ENCODE assay signal across 14 mouse cellular contexts in genomic region chr11:53483159-53483891, GRCm38 (mm10). TPM values are rescaled to one million over a fixed set of nuclear protein-coding genes. Genes with fewer than 3 reads are reported as not detected.
DNase-seq lines count a peak whose midpoint lies in the region; ATAC-seq and TF ChIP-seq lines count a peak whose summit lies in the region.
"Had no signal": no experiment of that assay in that cellular context is flagged by ENCODE, and none has a peak within 500 bp of the region (broad histone marks: within the 10 kb centered on the region; RNA-seq: fewer than 3 reads in every experiment).

No protein-coding gene starts in this region.

- no peak overlapping the region for H3K4me2 ChIP-seq in heart, embryonic 11.5 days
- H3K4me2 ChIP-seq in liver, postnatal 0 days (ENCODE audit: low read depth, low read length) = peak overlapping the region; percentile 55
- H3K4me2 ChIP-seq: limb, embryonic 15.5 days had no signal

- H3K4me1 ChIP-seq in heart, embryonic 11.5 days (ENCODE audit: control insufficient read depth, insufficient read depth, low read length) = peaks cover 22% of the 10 kb centered on the region
- peaks cover 76% of the 10 kb centered on the region for H3K4me1 ChIP-seq in G1E (ENCODE audit: insufficient read depth, low read depth, low read length)
- H3K4me1 ChIP-seq in liver, postnatal 0 days (ENCODE audit: insufficient read depth) = peaks cover 27% of the 10 kb centered on the region

- no peak for TF ChIP-seq CTCF in G1E (IDR thresholded peaks at IDR 0.05; ENCODE audit: low read depth, low read length)
- no peak for TF ChIP-seq CTCF in liver, postnatal 0 days (IDR thresholded peaks at IDR 0.05; ENCODE audit: low read depth)

- no peak for DNase-seq in heart, postnatal 4 days
- peak; percentile 37 for DNase-seq in G1E (ENCODE audit: low spot score)
- peak; percentile 69 to 70 for DNase-seq in cerebellum, postnatal 25 days
- peak; percentile 44 for DNase-seq in liver, postnatal 0 days
- DNase-seq in layer of hippocampus, adult 9-10 months (ENCODE audit: low spot score) = no peak
- no peak for DNase-seq in kidney, postnatal 10 days
- DNase-seq in right cerebral cortex, postnatal 4 days = no peak

- whole genome bisulfite sequencing in heart, embryonic 11.5 days (ENCODE audit: insufficient replicate concordance) = 52% methylated on average over 9 of the region's 9 CpGs
- WGBS in liver, postnatal 0 days (ENCODE audit: insufficient replicate concordance) = 42% methylated on average over 9 of the region's 9 CpGs

- H3K27ac ChIP-seq in heart, embryonic 11.5 days (ENCODE audit: low read depth, low read length) = 0 out of 2 replicates have a peak overlapping the region, but pooled peaks have one; percentile 1
- peak overlapping the region; percentile 96 for H3K27ac ChIP-seq in liver, postnatal 0 days (ENCODE audit: low read depth)
- H3K27ac ChIP-seq: limb, embryonic 15.5 days had no signal

- H3K9ac ChIP-seq in heart, embryonic 11.5 days (ENCODE audit: low read depth, low read length) = no peak overlapping the region
- peak overlapping the region; percentile 22; the same call in 1 of the 2 replicates for H3K9ac ChIP-seq in liver, postnatal 0 days (replicated peaks)
- H3K9ac ChIP-seq: limb, embryonic 15.5 days had no signal

- H3K9me3 ChIP-seq in heart, embryonic 11.5 days (replicated peaks; ENCODE audit: control insufficient read depth, low read length) = no peaks in the 10 kb centered on the region
- peaks cover 12% of the 10 kb centered on the region for H3K9me3 ChIP-seq in G1E (replicated peaks)
- no peaks in the 10 kb centered on the region for H3K9me3 ChIP-seq in liver, postnatal 0 days (ENCODE audit: low read length)
- H3K9me3 ChIP-seq: limb, embryonic 15.5 days had no signal

- H3K27me3 ChIP-seq in heart, embryonic 11.5 days (ENCODE audit: control insufficient read depth, insufficient read depth, low read length) = peaks cover 38% of the 10 kb centered on the region
- peaks cover 14% of the 10 kb centered on the region for H3K27me3 ChIP-seq in G1E (ENCODE audit: insufficient read depth, low read length)
- peaks cover 37% of the 10 kb centered on the region for H3K27me3 ChIP-seq in liver, postnatal 0 days (ENCODE audit: insufficient read depth, low read length)
- H3K27me3 ChIP-seq: CH12.LX had no signal

- H3K4me3 ChIP-seq in heart, embryonic 11.5 days (ENCODE audit: low read depth, low read length) = no peak overlapping the region
- peak overlapping the region; percentile 27; the same call in 1 of the 2 replicates for H3K4me3 ChIP-seq in G1E (ENCODE audit: low read depth, low read length)
- H3K4me3 ChIP-seq in liver, postnatal 0 days (ENCODE audit: low read depth, low read length) = peak overlapping the region; percentile 23; the same call in 1 of the 2 replicates
- H3K4me3 ChIP-seq: limb, embryonic 15.5 days had no signal

- no peaks in the 10 kb centered on the region for H3K36me3 ChIP-seq in heart, embryonic 11.5 days (ENCODE audit: control insufficient read depth, insufficient read depth, low read length)
- peaks cover 6% of the 10 kb centered on the region for H3K36me3 ChIP-seq in G1E (replicated peaks)
- no peaks in the 10 kb centered on the region for H3K36me3 ChIP-seq in liver, postnatal 0 days (replicated peaks; ENCODE audit: insufficient read depth, low read length)
- H3K36me3 ChIP-seq: limb, embryonic 15.5 days had no signal

- no peak for ATAC-seq in heart, embryonic 11.5 days (replicated peaks; ENCODE audit: insufficient number of reproducible peaks, low FRiP score, low TSS enrichment)
- ATAC-seq in G1E (ENCODE audit: extremely low read depth, insufficient number of reproducible peaks, low FRiP score, poor library complexity, severe bottlenecking) = peak; percentile 32; the same call in 1 of the 2 replicates
- peak; percentile 71 for ATAC-seq in liver, postnatal 0 days

- TF ChIP-seq EP300 in liver, postnatal 0 days (IDR thresholded peaks at IDR 0.05; ENCODE audit: low read depth) = peak; percentile 44

RNA-seq across cellular contexts. Expression of gene Sowaha, which starts 3.3 kb away (rescaled TPM):
- polyA plus RNA-seq in heart, embryonic 11.5 days (2014; fragmentation: Nextera tagmentation; extraction: Ambion mirVana) = 0.41 and 0.73 TPM in 2 replicates
- under 1 TPM; 0.07 to 0.27 TPM for total RNA-seq in heart, postnatal 4 days (2021)
- 6.8 TPM in 2 replicates for total RNA-seq in G1E (2014; fragmentation: Nextera tagmentation)
- 2.1 and 3.0 TPM in 2 replicates for total RNA-seq in G1E (2017)
- polyA plus RNA-seq in G1E (2012) = 4.9 and 6.1 TPM in 2 replicates
- 7.4 and 7.9 TPM in 2 replicates for polyA plus RNA-seq in liver, postnatal 0 days (2015; fragmentation: Nextera tagmentation; extraction: Ambion mirVana)
- total RNA-seq: CH12.LX had no signal

RNA-seq across cellular contexts. Expression of gene Gm9945, which starts 3.4 kb away (rescaled TPM):
- 0.29 TPM in 1 of 2 replicates, not detected in the other for polyA plus RNA-seq in heart, embryonic 11.5 days (2014; fragmentation: Nextera tagmentation; extraction: Ambion mirVana)
- not detected for total RNA-seq in heart, postnatal 4 days (2021)
- total RNA-seq in G1E (2014; fragmentation: Nextera tagmentation) (not detected in 2 replicates), G1E (2017) (0.29 and 0.76 TPM in 2 replicates)
- polyA plus RNA-seq in G1E (2012) = 0.27 TPM in 1 of 2 replicates, not detected in the other
- 0.15 and 0.31 TPM in 2 replicates for polyA plus RNA-seq in liver, postnatal 0 days (2015; fragmentation: Nextera tagmentation; extraction: Ambion mirVana)
- total RNA-seq: CH12.LX had no signal
- polyA plus RNA-seq: embryonic facial prominence, embryonic 14.5 days; heart, postnatal 0 days; kidney, embryonic 16.5 days; limb, embryonic 15.5 days; neural tube, embryonic 11.5 days had no signal

RNA-seq across cellular contexts. Expression of gene Gm9837, which starts 13.0 kb away (rescaled TPM):
- polyA plus RNA-seq in heart, embryonic 11.5 days (2014; fragmentation: Nextera tagmentation; extraction: Ambion mirVana) = not detected in 2 replicates
- not detected for total RNA-seq in heart, postnatal 4 days (2021)
- total RNA-seq in G1E (2014; fragmentation: Nextera tagmentation) (not detected in 2 replicates), G1E (2017) (0.16 TPM in 1 of 2 replicates, not detected in the other)
- polyA plus RNA-seq in G1E (2012) = not detected in 2 replicates
- not detected in 2 replicates for polyA plus RNA-seq in liver, postnatal 0 days (2015; fragmentation: Nextera tagmentation; extraction: Ambion mirVana)
- total RNA-seq: CH12.LX had no signal
- polyA plus RNA-seq: embryonic facial prominence, embryonic 14.5 days; heart, postnatal 0 days; kidney, embryonic 16.5 days; limb, embryonic 15.5 days; neural tube, embryonic 11.5 days had no signal

RNA-seq across cellular contexts. Expression of gene Shroom1, which starts 26.3 kb away (rescaled TPM):
- polyA plus RNA-seq in heart, embryonic 11.5 days (2014; fragmentation: Nextera tagmentation; extraction: Ambion mirVana) = 3.3 and 3.7 TPM in 2 replicates
- total RNA-seq in heart, postnatal 4 days (2021) = 1 to 10 TPM in 1 of 2 experiments, under 1 TPM in 1; 0.93 to 1.1 TPM
- total RNA-seq in G1E (2014; fragmentation: Nextera tagmentation) = not detected in 2 replicates
- total RNA-seq in G1E (2017) = 0.11 TPM in 1 of 2 replicates, not detected in the other
- polyA plus RNA-seq in G1E (2012) = not detected in 2 replicates
- polyA plus RNA-seq in liver, postnatal 0 days (2015; fragmentation: Nextera tagmentation; extraction: Ambion mirVana) = 5.5 TPM in 2 replicates
- total RNA-seq: CH12.LX had no signal

RNA-seq across cellular contexts. Expression of gene Gm10447, which starts 26.4 kb away (rescaled TPM):
- polyA plus RNA-seq in heart, embryonic 11.5 days (2014; fragmentation: Nextera tagmentation; extraction: Ambion mirVana) = 0.13 TPM in 1 of 2 replicates, not detected in the other
- total RNA-seq in heart, postnatal 4 days (2021) = not detected
- total RNA-seq in G1E (2014; fragmentation: Nextera tagmentation) (not detected in 2 replicates), G1E (2017) (not detected in 2 replicates)
- not detected in 2 replicates for polyA plus RNA-seq in G1E (2012)
- 0.06 and 0.25 TPM in 2 replicates for polyA plus RNA-seq in liver, postnatal 0 days (2015; fragmentation: Nextera tagmentation; extraction: Ambion mirVana)
- total RNA-seq: CH12.LX had no signal
- polyA plus RNA-seq: embryonic facial prominence, embryonic 14.5 days; kidney, embryonic 16.5 days; neural tube, embryonic 11.5 days had no signal

Comparison
In these comparisons a context has a peak if more than half of its experiments do, and no peak if none do; other contexts are left out.
1. DNase-seq: peak in G1E (single experiment), cerebellum, postnatal 25 days (2 of 2) and liver, postnatal 0 days (single experiment); none in heart, postnatal 4 days (single experiment), layer of hippocampus, adult 9-10 months (single experiment), kidney, postnatal 10 days (single experiment) and right cerebral cortex, postnatal 4 days (single experiment).